Comparison of ENCODE assay signal across 28 mouse cellular contexts in the genomic region with DNA sequence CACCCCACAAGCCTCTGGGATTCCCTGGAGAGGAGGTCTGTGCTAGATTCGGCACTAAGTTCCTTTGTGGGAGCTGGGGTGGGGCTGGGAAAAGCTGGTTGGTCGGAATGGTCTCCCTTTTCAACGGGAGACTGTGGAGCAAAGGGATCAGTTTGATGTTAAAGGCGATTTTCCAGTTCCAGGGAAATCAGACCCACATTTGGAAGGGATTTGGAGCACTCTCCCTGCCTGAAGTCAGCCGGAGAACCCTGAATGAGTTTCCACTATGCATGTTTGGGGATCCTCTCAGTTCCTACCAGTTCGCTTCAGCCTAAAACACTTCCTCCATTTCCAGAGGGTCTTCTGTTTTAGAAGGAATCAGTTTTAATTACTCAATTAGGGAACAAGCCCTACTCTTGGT.
A peak's percentile ranks its signal among the peaks of the same experiment; 100 is the strongest.
DNase-seq lines count a peak whose midpoint lies in the region; ATAC-seq and TF ChIP-seq lines count a peak whose summit lies in the region.
"Had no signal": no experiment of that assay in that cellular context is flagged by ENCODE, and none has a peak within 500 bp of the region (broad histone marks: within the 10 kb centered on the region; RNA-seq: fewer than 3 reads in every experiment).

No protein-coding gene starts in this region.

- TF ChIP-seq CTCF in gastrocnemius, adult 2 months (IDR thresholded peaks at IDR 0.05), result no peak
- no peak for TF ChIP-seq CTCF in liver, postnatal 0 days (IDR thresholded peaks at IDR 0.05; ENCODE audit: low read depth)

- no peak for DNase-seq in gastrocnemius, adult 2 months
- DNase-seq in gastrocnemius, postnatal 14 days, result no peak
- peak; percentile 8 for DNase-seq in liver, postnatal 0 days
- no peak for DNase-seq in liver
- peak; percentile 35 for DNase-seq in embryonic facial prominence, embryonic 11.5 days (ENCODE audit: low spot score)
- DNase-seq in limb, embryonic 10.5 days (ENCODE audit: low spot score), result no peak
- DNase-seq in left cerebral cortex, postnatal 10 days (ENCODE audit: extremely low spot score in 1 of 2, low spot score in 2 of 2), result no peak
- no peak for DNase-seq in lung, postnatal 25 days (ENCODE audit: low spot score)
- DNase-seq: adrenal gland, adult 8-10 months; cerebellum, adult 2 months; cerebellum, postnatal 14 days; kidney, adult 8-10 months; kidney, postnatal 14 days; layer of hippocampus, adult 9-11 months; lung, embryonic 14.5 days; lung, postnatal 14 days; right cerebral cortex, postnatal 25 days; thymus, postnatal 4 days had no signal

- TF ChIP-seq EP300 in liver, postnatal 0 days (IDR thresholded peaks at IDR 0.05; ENCODE audit: low read depth), result no peak

- intact Hi-C loops in gastrocnemius, adult 2 months (cut with DNase I), result loop anchor here (5.0 to 10.0 kb wide), 4 partner anchors 92 to 300 kb away; no protein-coding TSS in a partner anchor
- intact Hi-C loops in gastrocnemius, postnatal 14 days (cut with DNase I; ENCODE audit: low total_unique reads), result loop anchor here (5.0 to 10.0 kb wide), 2 partner anchors 433 to 480 kb away; no protein-coding TSS in a partner anchor
- intact Hi-C loops in left cerebral cortex, postnatal 10 days (cut with DNase I), result no loop called here

- H3K36me3 ChIP-seq in liver, postnatal 0 days (replicated peaks; ENCODE audit: insufficient read depth, low read length), result no peaks in the 10 kb centered on the region
- H3K36me3 ChIP-seq in embryonic facial prominence, embryonic 11.5 days (replicated peaks; ENCODE audit: control insufficient read depth, insufficient read depth, low read depth, low read length), result no peaks in the 10 kb centered on the region
- H3K36me3 ChIP-seq in limb, embryonic 10.5 days, result no peaks in the 10 kb centered on the region
- H3K36me3 ChIP-seq: hindbrain, embryonic 12.5 days; limb, embryonic 15.5 days had no signal

- no peak overlapping the region for H3K9ac ChIP-seq in liver, postnatal 0 days (replicated peaks)
- no peak overlapping the region for H3K9ac ChIP-seq in embryonic facial prominence, embryonic 11.5 days (replicated peaks; ENCODE audit: low read length)
- H3K9ac ChIP-seq: forebrain, embryonic 13.5 days; hindbrain, embryonic 12.5 days; limb, embryonic 15.5 days; liver, embryonic 14.5 days; lung, embryonic 14.5 days had no signal

- H3K27me3 ChIP-seq in liver, postnatal 0 days (ENCODE audit: insufficient read depth, low read length), result no peaks in the 10 kb centered on the region
- no peaks in the 10 kb centered on the region for H3K27me3 ChIP-seq in embryonic facial prominence, embryonic 11.5 days (ENCODE audit: control insufficient read depth, insufficient read depth, low read length)
- H3K27me3 ChIP-seq in limb, embryonic 10.5 days (ENCODE audit: low read depth, poor library complexity, severe bottlenecking), result no peaks in the 10 kb centered on the region
- H3K27me3 ChIP-seq: forebrain, embryonic 13.5 days; hindbrain, embryonic 12.5 days; limb, embryonic 15.5 days had no signal

- no peaks in the 10 kb centered on the region for H3K9me3 ChIP-seq in liver, postnatal 0 days (ENCODE audit: low read length)
- no peaks in the 10 kb centered on the region for H3K9me3 ChIP-seq in embryonic facial prominence, embryonic 11.5 days (replicated peaks; ENCODE audit: control insufficient read depth, low read length)
- no peaks in the 10 kb centered on the region for H3K9me3 ChIP-seq in limb, embryonic 10.5 days (replicated peaks)
- H3K9me3 ChIP-seq: forebrain, embryonic 13.5 days; hindbrain, embryonic 12.5 days; limb, embryonic 15.5 days had no signal

- H3K4me2 ChIP-seq in liver, postnatal 0 days (ENCODE audit: low read depth, low read length), result no peak overlapping the region
- no peak overlapping the region for H3K4me2 ChIP-seq in embryonic facial prominence, embryonic 11.5 days (ENCODE audit: low read depth, low read length)
- H3K4me2 ChIP-seq: forebrain, embryonic 13.5 days; hindbrain, embryonic 12.5 days; limb, embryonic 15.5 days; lung, embryonic 14.5 days; midbrain, embryonic 11.5 days had no signal

- no peak for ATAC-seq in liver, postnatal 0 days
- no peak for ATAC-seq in embryonic facial prominence, embryonic 11.5 days (replicated peaks; ENCODE audit: insufficient number of reproducible peaks, low FRiP score, low TSS enrichment, low read depth)
- ATAC-seq: CD4-positive, CD25-positive, alpha-beta regulatory T cell, adult 4 months; forebrain, embryonic 13.5 days; hindbrain, postnatal 0 days; intestine, embryonic 16.5 days; midbrain, embryonic 16.5 days had no signal

- WGBS in liver, postnatal 0 days (ENCODE audit: insufficient replicate concordance), result 78% methylated on average over 6 of the region's 6 CpGs
- 48% methylated on average over 6 of the region's 6 CpGs for WGBS in embryonic facial prominence, embryonic 11.5 days
- WGBS in limb, embryonic 10.5 days, result 74% methylated on average over 6 of the region's 6 CpGs

- peaks cover 27% of the 10 kb centered on the region for H3K4me1 ChIP-seq in liver, postnatal 0 days (ENCODE audit: insufficient read depth)
- no peaks in the 10 kb centered on the region; the same call in none of the 2 replicates for H3K4me1 ChIP-seq in embryonic facial prominence, embryonic 11.5 days (ENCODE audit: control insufficient read depth, insufficient read depth, low read length)
- H3K4me1 ChIP-seq in limb, embryonic 10.5 days, result peaks cover 64% of the 10 kb centered on the region

- H3K27ac ChIP-seq in gastrocnemius, adult 2 months, result peak overlapping the region; percentile 28; the same call in 1 of the 2 replicates
- H3K27ac ChIP-seq in liver, postnatal 0 days (ENCODE audit: low read depth), result no peak overlapping the region
- H3K27ac ChIP-seq in embryonic facial prominence, embryonic 11.5 days (replicated peaks; ENCODE audit: low read depth, low read length), result no peak overlapping the region
- peak overlapping the region; percentile 36; the same call in 1 of the 2 replicates for H3K27ac ChIP-seq in limb, embryonic 10.5 days
- H3K27ac ChIP-seq: forebrain, embryonic 13.5 days; hindbrain, embryonic 12.5 days; hindbrain, postnatal 0 days; limb, embryonic 15.5 days; liver, embryonic 14.5 days had no signal

- no peak overlapping the region for H3K4me3 ChIP-seq in gastrocnemius, adult 2 months
- no peak overlapping the region for H3K4me3 ChIP-seq in liver, postnatal 0 days (ENCODE audit: low read depth, low read length)
- H3K4me3 ChIP-seq in embryonic facial prominence, embryonic 11.5 days (ENCODE audit: low read depth, low read length), result no peak overlapping the region
- no peak overlapping the region for H3K4me3 ChIP-seq in limb, embryonic 10.5 days
- H3K4me3 ChIP-seq: erythroblast, embryonic 14.5 days; forebrain, embryonic 13.5 days; hindbrain, embryonic 12.5 days; limb, embryonic 15.5 days had no signal

Comparison
In these comparisons a context has a peak if more than half of its experiments do, and no peak if none do; other contexts are left out.
1. DNase-seq: peak in liver, postnatal 0 days (single experiment) and embryonic facial prominence, embryonic 11.5 days (single experiment); none in gastrocnemius, adult 2 months (single experiment), gastrocnemius, postnatal 14 days (single experiment), liver (single experiment), limb, embryonic 10.5 days (single experiment), left cerebral cortex, postnatal 10 days (0 of 2) and lung, postnatal 25 days (single experiment).
2. H3K27ac ChIP-seq: peak in gastrocnemius, adult 2 months (single experiment) and limb, embryonic 10.5 days (single experiment); none in liver, postnatal 0 days (single experiment) and embryonic facial prominence, embryonic 11.5 days (single experiment).